Mouse (Mus musculus) kidney, adult 10 weeks (tissue): ENCODE measurements around the gene Nt5c3. TPM values are rescaled to one million over a fixed set of nuclear protein-coding genes. Genes with fewer than 3 reads are reported as not detected.

ENCODE experiments used
- polyA plus RNA-seq: library from polyadenylated mRNA; stranded (reverse); fragments of 350-450 nt; fragmentation: Illumina TruSeq; extraction: RNeasy Lipid Tissue Mini Kit (QIAGEN cat#74804); gene quantifications from one replicate; pipeline ENCODE4 v1.2.3, GENCODE M21; 2014; ENCODE audit warnings: low read depth, low replicate concordance

Nt5c3 gene
- polyA plus RNA-seq = 206 TPM

DNA sequence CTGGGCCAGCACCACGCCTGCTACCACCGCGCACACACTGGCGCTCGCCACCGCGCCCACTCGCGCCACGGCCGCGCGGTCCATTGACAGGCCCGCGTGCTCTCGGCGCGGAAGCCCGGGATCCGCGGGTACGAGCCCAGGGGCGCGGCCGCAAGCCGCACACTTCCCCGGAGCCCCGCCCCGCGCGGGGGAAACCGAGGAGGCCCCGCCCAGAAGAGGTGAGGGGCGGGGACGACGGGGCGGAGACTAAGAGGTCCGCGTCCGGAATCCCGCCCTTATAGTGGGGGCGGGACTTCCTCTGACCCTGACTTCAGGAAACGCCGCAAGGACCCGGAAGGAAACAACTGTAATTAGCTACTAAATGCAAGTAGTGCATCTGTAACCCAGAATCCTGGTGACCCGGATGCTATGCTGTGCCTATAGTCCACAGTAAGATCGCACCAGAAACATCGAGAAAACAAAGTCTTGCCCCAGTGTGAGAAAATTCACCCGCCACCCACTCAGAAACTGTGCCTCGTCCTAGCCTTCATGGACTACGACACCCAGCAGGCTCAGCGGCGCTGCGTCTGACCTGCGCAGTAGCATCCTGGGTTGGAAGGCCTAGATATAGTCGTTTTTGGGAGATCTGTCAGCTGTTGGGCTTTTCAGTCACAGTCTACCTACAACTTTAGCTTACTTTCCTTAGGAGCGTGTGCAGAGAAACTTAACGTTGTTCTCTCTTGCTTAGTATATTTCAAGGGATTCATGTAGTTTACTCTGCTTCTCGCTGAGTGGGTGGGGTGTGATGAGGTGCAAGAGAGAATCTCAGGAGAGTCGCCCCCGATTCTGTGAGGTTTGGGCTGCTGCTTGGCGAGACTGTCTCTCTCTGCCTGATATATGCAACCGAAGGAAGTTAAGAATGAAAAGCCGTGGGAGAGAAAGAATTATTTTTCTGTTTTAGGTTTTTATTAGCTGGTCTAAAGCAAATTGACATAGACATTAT lies at the start of gene Nt5c3, which contains the start of gene Vmn1r4:
Gene Nt5c3 (minus strand): TSS at position 207 of the 982 bp plus-strand sequence.
Gene Vmn1r4 (plus strand): TSS at position 290 of the 982 bp plus-strand sequence.

DNA sequence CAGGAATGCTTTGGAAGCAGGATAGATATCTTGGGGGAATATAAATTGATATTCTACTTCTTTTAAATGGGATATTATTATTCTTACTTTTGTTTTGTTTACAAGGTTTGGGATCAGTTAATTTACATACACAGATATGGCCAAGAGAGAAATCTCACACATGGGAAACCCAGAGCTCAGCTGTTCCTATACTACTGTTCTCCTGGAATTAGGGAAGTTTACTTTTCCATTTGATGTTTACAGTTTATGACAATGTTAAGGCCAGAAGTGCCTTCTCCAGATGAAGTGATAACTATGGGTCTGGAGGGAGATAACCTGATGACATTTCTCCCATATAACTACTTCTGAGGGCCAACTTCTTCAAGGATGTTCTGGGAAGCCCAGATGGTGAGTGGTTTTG lies 46.2 kb upstream of the Nt5c3 start, which contains the start of gene Vmn1r5:
Gene Vmn1r5 (plus strand): TSS at position 301 of the 400 bp plus-strand sequence.

Other genes starting within 250 kb of the Nt5c3 start
- gene Lsm5, start 219.2 kb downstream of the Nt5c3 start, polyA plus RNA-seq = 47.5 TPM
- gene Avl9, start 209.0 kb downstream of the Nt5c3 start, polyA plus RNA-seq = 48.1 TPM
- 36.7 TPM for gene Kbtbd2, start 126.1 kb downstream of the Nt5c3 start, polyA plus RNA-seq
- 64.8 TPM for gene Fkbp9, start 91.9 kb downstream of the Nt5c3 start, polyA plus RNA-seq
- 1.9 TPM for gene Vmn1r4, start 83 bp upstream of the Nt5c3 start, polyA plus RNA-seq
- not detected for gene Vmn1r5, start 46.3 kb upstream of the Nt5c3 start, polyA plus RNA-seq
- not detected for gene Vmn1r6, start 73.3 kb upstream of the Nt5c3 start, polyA plus RNA-seq
- gene Vmn1r7, start 101.4 kb upstream of the Nt5c3 start, polyA plus RNA-seq = not detected
- not detected for gene Vmn1r8, start 108.4 kb upstream of the Nt5c3 start, polyA plus RNA-seq
- gene Vmn1r9, start 142.9 kb upstream of the Nt5c3 start, polyA plus RNA-seq = not detected
- not detected for gene Vmn1r10, start 185.5 kb upstream of the Nt5c3 start, polyA plus RNA-seq
- gene Vmn1r11, start 209.5 kb upstream of the Nt5c3 start, polyA plus RNA-seq = not detected
- not detected for gene Vmn1r12, start 233.0 kb upstream of the Nt5c3 start, polyA plus RNA-seq